Mouse (Mus musculus): Measurements from ENCODE around the gene Sh2d3c. TPM values are rescaled to one million over a fixed set of nuclear protein-coding genes. Genes with fewer than 3 reads are reported as not detected.

Gene Sh2d3c
- 43.8 and 50.4 TPM in 2 replicates for polyA plus RNA-seq (2012; rRNA removed)

DNA sequence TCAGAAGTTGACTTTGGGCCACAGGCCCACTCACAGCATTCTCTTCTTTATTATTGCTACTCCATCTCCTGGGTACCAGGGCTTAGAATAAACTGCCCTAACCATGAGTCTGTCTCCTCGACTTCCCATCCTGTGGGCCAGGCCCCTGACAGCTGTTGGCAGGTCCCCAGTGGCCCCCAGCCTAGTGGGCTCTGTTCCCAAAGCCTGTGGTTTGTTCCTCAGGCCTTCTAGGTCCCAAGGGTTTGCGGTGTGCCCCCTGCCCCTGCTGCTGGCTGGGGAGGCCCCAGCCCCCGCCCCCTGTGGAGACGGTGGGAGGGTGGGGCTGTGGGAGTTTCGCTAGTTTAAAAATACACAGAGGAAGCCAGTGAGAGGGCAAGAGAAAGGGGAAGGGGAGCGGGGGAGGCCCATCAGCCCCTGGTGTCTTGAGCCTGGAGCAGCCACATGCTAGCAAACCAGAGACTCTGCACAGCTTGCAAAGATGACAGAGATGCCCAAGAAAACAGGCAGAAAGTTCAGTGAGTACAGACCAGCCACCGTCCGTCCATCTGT, at the start of gene Sh2d3c:
Gene Sh2d3c (plus strand): TSS at position 375 of the 549 bp plus-strand sequence.

DNA sequence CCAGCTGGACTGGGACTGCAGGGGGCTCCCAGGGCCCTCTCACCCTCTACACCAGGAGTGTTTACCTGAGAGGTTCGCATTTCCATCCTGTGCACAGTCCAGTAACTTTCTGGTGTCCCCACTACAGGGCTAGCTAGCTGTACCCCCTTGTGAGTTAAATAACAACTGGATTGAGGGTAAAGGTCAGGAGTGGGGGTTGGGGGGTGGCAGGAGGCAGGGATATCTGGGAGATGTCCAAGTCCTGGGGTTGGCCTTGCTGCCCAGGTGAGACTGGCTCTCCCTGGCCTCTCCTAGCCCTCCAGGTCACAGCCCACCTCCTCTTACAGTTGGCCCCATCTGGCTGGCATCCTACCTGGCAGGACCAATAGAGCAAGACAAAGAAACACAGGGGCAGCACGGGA, 16.8 kb upstream of the Sh2d3c start, which contains the start of gene Fpgs:
Gene Fpgs (minus strand): TSS at position 125 of the 401 bp plus-strand sequence.

DNA sequence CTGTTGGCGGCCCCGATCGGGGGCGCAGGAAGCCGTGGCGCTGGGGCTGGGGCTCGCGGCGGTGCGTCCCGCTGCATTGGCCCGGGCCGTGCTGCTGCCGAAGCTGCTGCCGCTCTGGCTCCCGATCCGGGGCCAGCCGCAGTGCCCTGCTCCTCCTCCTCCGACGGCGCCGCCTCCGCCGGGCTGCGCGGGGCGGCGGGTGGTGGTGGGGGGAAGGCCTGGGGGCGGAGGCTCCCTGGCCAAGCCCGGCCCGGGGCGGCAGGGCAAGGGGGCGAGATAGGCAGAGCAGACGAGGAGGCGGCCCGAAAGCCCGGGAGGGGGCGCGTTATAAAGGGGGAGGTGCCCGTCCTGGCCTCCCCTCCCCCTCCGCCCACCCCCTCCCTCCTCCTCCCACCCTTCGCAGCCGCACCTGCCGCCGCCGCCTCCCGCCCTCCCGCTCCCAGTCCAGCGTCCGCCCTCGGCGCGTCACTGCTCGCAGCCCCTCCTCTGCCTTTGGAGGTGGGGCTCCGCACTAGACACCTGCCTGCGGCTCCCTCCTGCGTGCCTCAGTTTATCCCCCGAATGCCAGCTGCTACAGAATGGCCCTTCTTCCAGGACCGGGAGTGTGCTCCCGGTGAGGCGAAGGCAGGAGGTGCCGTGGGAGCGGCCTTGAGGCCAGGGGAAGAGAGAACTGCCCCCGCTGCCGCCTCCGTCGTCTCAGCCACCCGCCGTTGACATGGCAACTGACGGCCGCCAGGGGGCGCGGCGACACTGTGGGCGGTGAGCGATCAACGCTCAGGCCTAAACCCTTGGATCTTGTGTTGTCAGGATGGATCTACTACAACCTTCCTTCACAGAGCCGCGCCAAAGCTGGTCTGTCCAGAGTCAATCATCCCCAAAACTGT, 7.7 kb upstream of the Sh2d3c start, which contains the start of gene Cdk9:
Gene Cdk9 (minus strand): TSS at position 143 of the 884 bp plus-strand sequence.

DNA sequence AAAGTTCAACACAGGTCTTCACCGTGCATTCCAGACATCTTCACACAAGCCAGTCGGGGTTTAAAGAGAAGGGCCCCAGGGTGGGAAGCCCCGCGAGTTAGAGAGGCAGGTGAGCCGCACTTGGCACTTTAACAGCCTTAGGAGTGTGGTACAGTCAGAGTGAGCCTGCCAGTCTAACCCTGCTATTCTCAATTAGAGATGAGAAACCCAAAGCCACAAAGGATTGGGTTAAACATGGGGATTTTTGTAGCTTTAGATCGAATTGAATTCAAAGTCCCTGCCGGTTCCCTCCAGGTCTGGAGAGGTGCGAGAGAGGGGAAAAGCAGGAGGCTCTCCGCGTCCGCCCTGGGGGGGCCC, 20.0 kb downstream of the Sh2d3c start, which contains the start of gene 6330409D20Rik:
Gene 6330409D20Rik (minus strand): TSS at position 101 of the 357 bp plus-strand sequence.

DNA sequence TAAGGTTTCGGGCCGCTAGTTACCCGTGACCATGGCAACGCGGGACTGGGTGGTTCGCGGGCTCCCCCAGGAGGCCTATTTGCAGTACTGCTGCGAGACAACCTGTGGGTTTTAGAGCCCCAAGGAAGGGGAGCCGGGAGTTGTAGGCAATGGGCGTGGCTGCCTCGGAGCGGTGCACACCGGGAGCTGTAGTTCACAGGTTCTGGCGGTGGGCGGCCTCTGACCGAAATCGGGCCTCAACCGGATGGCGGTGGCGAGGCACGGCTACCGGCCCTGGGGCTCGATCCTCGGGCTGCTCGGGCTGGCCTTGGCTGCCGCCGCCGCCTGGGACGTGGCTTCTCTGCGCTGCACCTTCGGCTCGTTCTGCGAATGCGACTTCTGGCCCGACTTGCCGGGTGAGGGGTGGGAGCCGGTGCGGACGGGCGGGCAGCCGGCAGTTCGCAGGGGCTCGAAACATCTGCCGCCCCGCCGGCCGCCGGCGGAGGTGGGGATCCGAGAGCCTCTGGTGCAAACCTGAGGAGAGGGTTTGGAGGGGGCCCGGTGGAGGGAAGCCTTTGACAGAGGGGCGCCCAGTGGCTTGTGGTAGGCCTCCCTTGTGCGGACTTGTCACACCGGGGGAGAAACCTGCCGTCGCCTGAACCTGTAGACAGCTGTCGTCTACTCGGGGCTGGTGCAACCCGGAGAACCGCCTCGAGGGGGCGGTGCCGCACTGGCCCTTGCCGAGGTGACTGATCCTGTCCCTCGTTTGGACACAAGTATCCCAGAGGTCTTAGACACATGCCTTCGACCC, 36.4 kb downstream of the Sh2d3c start, which contains the start of gene Tor2a:
Gene Tor2a (plus strand): TSS at position 179 of the 790 bp plus-strand sequence.

DNA sequence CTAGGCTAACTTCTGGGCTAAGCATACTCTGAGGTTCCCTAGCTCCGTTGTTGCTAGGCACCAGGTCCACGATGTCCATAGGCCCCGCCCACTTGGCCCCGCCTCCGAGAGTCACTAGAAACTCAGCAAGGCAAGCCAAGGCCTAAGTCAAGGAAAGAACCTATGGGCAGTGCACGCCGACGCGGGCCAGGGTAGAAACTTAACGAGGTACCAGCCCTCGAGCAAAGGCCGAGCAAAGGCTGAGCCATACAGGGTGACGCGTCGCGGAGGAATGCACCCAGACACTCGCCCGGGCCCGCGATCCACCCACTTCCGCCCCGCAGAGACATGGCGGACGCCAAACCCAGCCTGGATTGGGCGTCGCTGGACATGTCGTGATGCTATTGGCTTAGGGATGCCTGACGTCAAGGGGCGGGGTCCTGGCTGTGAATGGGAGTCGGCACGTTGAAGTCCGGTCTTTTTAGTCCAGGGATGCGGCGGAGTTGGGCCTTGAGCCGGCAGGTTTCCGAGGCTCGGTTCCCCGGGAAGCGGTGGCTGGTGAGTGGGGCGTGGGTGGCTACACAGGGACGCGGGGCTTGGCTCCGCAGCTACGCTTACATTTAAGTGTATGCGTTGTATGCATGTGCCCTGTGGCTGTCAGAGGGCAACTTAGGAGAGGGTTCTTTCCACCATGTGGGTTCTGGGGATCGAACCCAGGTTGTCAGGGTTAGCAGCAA, 54.7 kb downstream of the Sh2d3c start, which contains the start of the genes Ttc16 and Ptrh1:
Gene Ttc16 (minus strand): TSS at position 275 of the 716 bp plus-strand sequence.
Gene Ptrh1 (plus strand): TSS at position 428 of the 716 bp plus-strand sequence.

DNA sequence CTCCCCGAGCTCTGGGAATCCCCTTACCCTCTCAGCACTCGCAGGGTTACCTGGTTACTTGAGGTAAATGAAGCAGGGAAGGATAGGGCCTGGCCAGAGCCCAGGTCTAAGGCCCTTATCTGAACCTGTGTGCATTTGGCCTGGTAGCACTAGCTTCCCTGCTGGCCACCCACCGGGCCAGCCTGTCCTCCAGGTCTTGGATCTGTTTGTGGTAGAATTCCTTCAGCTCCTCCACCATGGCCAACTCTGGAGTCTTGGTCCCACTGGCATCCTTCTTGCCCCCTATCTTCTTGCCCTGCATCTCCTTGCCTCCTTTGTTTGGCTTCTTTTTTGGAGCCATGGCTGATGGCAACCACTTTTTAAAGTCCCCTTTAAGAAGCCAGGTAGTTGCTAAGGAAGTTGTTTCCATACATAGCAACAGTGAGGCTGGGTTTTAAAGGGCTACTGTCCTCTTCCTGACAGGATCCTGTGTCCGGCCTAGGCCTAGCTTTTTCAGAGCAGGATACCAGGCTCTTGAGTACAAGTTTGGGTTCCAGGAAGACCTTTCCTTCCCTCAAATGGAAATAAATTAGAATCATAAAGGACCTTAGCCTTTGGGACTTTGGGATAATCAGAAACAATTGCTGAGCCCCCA, 63.3 kb downstream of the Sh2d3c start, which contains the start of gene Cfap157:
Gene Cfap157 (minus strand): TSS at position 381 of the 634 bp plus-strand sequence.

Other genes with a start within 250 kb of the Sh2d3c start
- gene Fam102a, start 185.7 kb upstream of the Sh2d3c start, polyA plus RNA-seq (2012; rRNA removed), result 8.6 and 10.4 TPM in 2 replicates
- gene Dpm2, start 150.2 kb upstream of the Sh2d3c start, polyA plus RNA-seq (2012; rRNA removed), result 162 and 163 TPM in 2 replicates
- gene Pip5kl1, start 146.3 kb upstream of the Sh2d3c start, polyA plus RNA-seq (2012; rRNA removed), result 12.2 and 12.4 TPM in 2 replicates
- 0.16 and 0.17 TPM in 2 replicates for gene 9430097D07Rik, start 145.4 kb upstream of the Sh2d3c start, polyA plus RNA-seq (2012; rRNA removed)
- 17.9 and 23.0 TPM in 2 replicates for gene St6galnac4, start 134.0 kb upstream of the Sh2d3c start, polyA plus RNA-seq (2012; rRNA removed)
- gene St6galnac6, start 121.3 kb upstream of the Sh2d3c start, polyA plus RNA-seq (2012; rRNA removed), result 20.1 and 25.6 TPM in 2 replicates
- 35.9 and 36.5 TPM in 2 replicates for gene Ak1, start 99.3 kb upstream of the Sh2d3c start, polyA plus RNA-seq (2012; rRNA removed)
- 24.4 and 31.1 TPM in 2 replicates for gene Eng, start 74.5 kb upstream of the Sh2d3c start, polyA plus RNA-seq (2012; rRNA removed)
- gene Fpgs, start 16.9 kb upstream of the Sh2d3c start, polyA plus RNA-seq (2012; rRNA removed), result 35.7 and 45.6 TPM in 2 replicates
- gene Cdk9, start 8.0 kb upstream of the Sh2d3c start, polyA plus RNA-seq (2012; rRNA removed), result 243 and 261 TPM in 2 replicates
- 3.1 TPM in 2 replicates for gene 6330409D20Rik, start 20.0 kb downstream of the Sh2d3c start, polyA plus RNA-seq (2012; rRNA removed)
- 66.0 and 68.9 TPM in 2 replicates for gene Tor2a, start 36.2 kb downstream of the Sh2d3c start, polyA plus RNA-seq (2012; rRNA removed)
- 1.2 and 1.7 TPM in 2 replicates for gene Ttc16, start 54.6 kb downstream of the Sh2d3c start, polyA plus RNA-seq (2012; rRNA removed)
- 8.2 and 9.7 TPM in 2 replicates for gene Ptrh1, start 54.7 kb downstream of the Sh2d3c start, polyA plus RNA-seq (2012; rRNA removed)
- gene Cfap157, start 63.4 kb downstream of the Sh2d3c start, polyA plus RNA-seq (2012; rRNA removed), result 0.41 and 1.1 TPM in 2 replicates
- 156 and 171 TPM in 2 replicates for gene Stxbp1, start 126.2 kb downstream of the Sh2d3c start, polyA plus RNA-seq (2012; rRNA removed)
- 40.9 and 49.2 TPM in 2 replicates for gene Fam129b, start 155.1 kb downstream of the Sh2d3c start, polyA plus RNA-seq (2012; rRNA removed)
- gene Rpl12, start 240.5 kb downstream of the Sh2d3c start, polyA plus RNA-seq (2012; rRNA removed), result 826 and 889 TPM in 2 replicates
- gene Lrsam1, start 240.6 kb downstream of the Sh2d3c start, polyA plus RNA-seq (2012; rRNA removed), result 26.4 and 26.6 TPM in 2 replicates

Measured in central nervous system, embryonic 14 days (tissue).